Mouse (Mus musculus): Measurements from ENCODE around the gene Efs. TPM values are rescaled to one million over a fixed set of nuclear protein-coding genes. Genes with fewer than 3 reads are reported as not detected.
"Not testable (repeated sequence)": the region's sequence is repeated elsewhere in the genome, so short reads cannot be mapped to it uniquely, and the experiment has no call there.

Efs gene
- polyA plus RNA-seq, 1 experiment from 2014 or later, result 6.5 TPM

DNA sequence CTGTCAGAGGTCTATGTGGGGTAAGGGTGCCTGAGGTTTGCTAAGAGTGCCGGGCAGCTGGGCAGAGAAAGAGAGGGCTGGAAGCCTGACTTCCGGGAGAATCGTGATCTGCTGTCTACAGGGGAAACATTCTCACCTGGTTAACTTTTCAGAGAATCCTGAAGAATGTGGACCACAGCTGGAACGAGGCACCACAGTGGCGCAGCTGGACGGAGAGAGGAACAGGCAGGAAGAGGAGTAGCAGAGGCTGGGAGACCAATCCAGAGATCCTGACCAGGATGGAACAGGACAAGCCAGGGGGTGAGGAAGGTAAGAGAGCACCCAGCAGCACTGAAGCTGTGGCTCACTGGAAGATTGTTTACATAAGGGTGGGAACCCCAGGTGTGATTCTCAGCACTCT is 39.7 kb upstream of the Efs start:
- no peak overlapping the region for H3K4me3 ChIP-seq (ENCODE audit: low read depth, low read length)
- H3K4me1 ChIP-seq (replicated peaks; ENCODE audit: control insufficient read depth, insufficient read depth, low read length), result no peaks in the 10 kb centered on the region
- H3K27ac ChIP-seq (ENCODE audit: low read depth, low read length), result no peak overlapping the region
- no peaks in the 10 kb centered on the region for H3K36me3 ChIP-seq (ENCODE audit: control insufficient read depth, insufficient read depth)
- H3K9me3 ChIP-seq (ENCODE audit: control insufficient read depth), result no peaks in the 10 kb centered on the region
- no peak overlapping the region for H3K4me2 ChIP-seq (replicated peaks; ENCODE audit: low read depth)
- no peak for TF ChIP-seq CTCF (IDR thresholded peaks at IDR 0.05; ENCODE audit: low read depth)
- no peak for ATAC-seq
- no peak overlapping the region for H3K9ac ChIP-seq (ENCODE audit: low read depth, low read length)
- no peaks in the 10 kb centered on the region for H3K27me3 ChIP-seq (replicated peaks; ENCODE audit: control insufficient read depth, insufficient read depth, low read length)
- WGBS, result 65% methylated on average over 6 of the region's 6 CpGs

DNA sequence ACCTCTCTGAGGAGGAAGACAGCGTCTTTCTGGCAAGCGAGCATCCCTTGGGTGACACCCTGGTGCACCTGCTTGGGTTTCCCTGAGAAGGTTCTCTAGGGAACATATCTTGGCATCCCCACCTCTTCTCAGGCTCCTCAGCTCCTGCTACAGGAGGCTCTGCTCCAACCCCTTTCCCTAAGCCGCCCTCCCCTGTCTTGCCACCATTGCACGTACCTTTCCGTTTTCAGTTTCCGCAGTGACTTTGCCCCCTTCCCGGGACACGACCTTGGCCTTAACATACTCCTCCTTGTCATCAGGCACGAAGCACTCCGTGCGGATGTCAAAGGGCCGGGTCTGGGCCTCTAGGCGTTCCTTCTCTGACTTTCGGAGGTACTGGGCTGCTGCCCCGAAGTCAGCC is 39.1 kb upstream of the Efs start:
- 79% methylated on average over 15 of the region's 15 CpGs for WGBS
- no peak for TF ChIP-seq CTCF (IDR thresholded peaks at IDR 0.05; ENCODE audit: low read depth)
- no peak overlapping the region for H3K4me2 ChIP-seq (replicated peaks; ENCODE audit: low read depth)
- no peaks in the 10 kb centered on the region for H3K27me3 ChIP-seq (replicated peaks; ENCODE audit: control insufficient read depth, insufficient read depth, low read length)
- H3K9ac ChIP-seq (ENCODE audit: low read depth, low read length), result no peak overlapping the region
- H3K4me3 ChIP-seq (ENCODE audit: low read depth, low read length), result no peak overlapping the region
- no peak overlapping the region for H3K27ac ChIP-seq (ENCODE audit: low read depth, low read length)
- H3K9me3 ChIP-seq (ENCODE audit: control insufficient read depth), result no peaks in the 10 kb centered on the region
- no peaks in the 10 kb centered on the region for H3K4me1 ChIP-seq (replicated peaks; ENCODE audit: control insufficient read depth, insufficient read depth, low read length)
- no peak for ATAC-seq
- no peaks in the 10 kb centered on the region for H3K36me3 ChIP-seq (ENCODE audit: control insufficient read depth, insufficient read depth)

DNA sequence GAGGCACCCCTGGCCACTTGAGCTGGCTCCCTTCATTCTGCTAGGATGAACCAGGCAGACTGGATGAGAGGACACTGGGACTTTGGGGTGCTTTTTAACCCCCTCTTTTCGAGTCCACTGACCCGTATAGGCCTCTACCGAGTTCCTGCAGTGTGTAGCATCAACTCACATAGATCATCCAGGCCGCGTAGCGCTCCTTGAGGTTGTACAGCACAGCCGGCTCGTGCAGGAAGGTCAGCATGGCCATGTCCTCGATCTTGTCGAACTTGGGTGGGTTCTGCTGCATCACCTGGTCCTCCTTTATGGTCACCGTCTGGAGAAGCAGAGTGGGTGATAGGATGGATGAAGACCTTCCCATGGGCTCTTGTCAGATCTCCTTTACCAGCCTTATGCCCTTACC is 37.8 kb upstream of the Efs start:
- Histone ChIP-seq H3K9me3 (ENCODE audit: control insufficient read depth) (no peaks in the 10 kb centered on the region), H3K4me2 (replicated peaks; ENCODE audit: low read depth) (no peak overlapping the region), H3K9ac (ENCODE audit: low read depth, low read length) (no peak overlapping the region)

DNA sequence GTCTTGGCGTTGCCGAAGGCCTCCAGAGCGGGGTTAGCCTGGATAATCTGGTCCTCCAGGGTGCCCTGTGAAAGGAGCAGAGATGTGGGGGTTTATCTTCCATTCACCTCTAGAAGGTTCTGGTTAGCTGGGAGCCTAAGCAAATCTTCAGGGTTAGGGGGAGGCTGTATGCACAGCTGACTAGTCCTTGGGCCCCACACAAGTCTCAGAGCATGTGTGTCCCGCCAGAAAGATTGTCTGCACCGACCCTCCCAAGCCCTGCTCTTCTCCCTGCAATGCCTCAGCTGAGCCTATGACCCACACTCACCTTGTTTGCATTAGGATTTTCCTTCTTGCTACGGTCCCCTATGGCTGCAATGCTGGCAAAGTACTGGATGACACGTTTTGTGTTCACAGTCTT is 36.8 kb upstream of the Efs start:
- no peak overlapping the region for H3K9ac ChIP-seq (ENCODE audit: low read depth, low read length)
- H3K4me3 ChIP-seq (ENCODE audit: low read depth, low read length), result no peak overlapping the region
- no peak for ATAC-seq
- no peak overlapping the region for H3K4me2 ChIP-seq (replicated peaks; ENCODE audit: low read depth)
- H3K4me1 ChIP-seq (replicated peaks; ENCODE audit: control insufficient read depth, insufficient read depth, low read length), result no peaks in the 10 kb centered on the region
- H3K36me3 ChIP-seq (ENCODE audit: control insufficient read depth, insufficient read depth), result no peaks in the 10 kb centered on the region
- H3K27me3 ChIP-seq (replicated peaks; ENCODE audit: control insufficient read depth, insufficient read depth, low read length), result no peaks in the 10 kb centered on the region
- TF ChIP-seq CTCF (IDR thresholded peaks at IDR 0.05; ENCODE audit: low read depth), result no peak
- 59% methylated on average over 7 of the region's 7 CpGs for WGBS
- no peak overlapping the region for H3K27ac ChIP-seq (ENCODE audit: low read depth, low read length)
- H3K9me3 ChIP-seq (ENCODE audit: control insufficient read depth), result no peaks in the 10 kb centered on the region

More for the DNA sequence above, 37.8 kb upstream of the Efs start:
- no peak overlapping the region for H3K27ac ChIP-seq (ENCODE audit: low read depth, low read length)
- 90% methylated on average over 11 of the region's 11 CpGs for WGBS
- H3K36me3 ChIP-seq (ENCODE audit: control insufficient read depth, insufficient read depth), result no peaks in the 10 kb centered on the region
- ATAC-seq, result no peak
- H3K4me3 ChIP-seq (ENCODE audit: low read depth, low read length), result no peak overlapping the region
- no peak for TF ChIP-seq CTCF (IDR thresholded peaks at IDR 0.05; ENCODE audit: low read depth)
- H3K27me3 ChIP-seq (replicated peaks; ENCODE audit: control insufficient read depth, insufficient read depth, low read length), result no peaks in the 10 kb centered on the region
- no peaks in the 10 kb centered on the region for H3K4me1 ChIP-seq (replicated peaks; ENCODE audit: control insufficient read depth, insufficient read depth, low read length)

DNA sequence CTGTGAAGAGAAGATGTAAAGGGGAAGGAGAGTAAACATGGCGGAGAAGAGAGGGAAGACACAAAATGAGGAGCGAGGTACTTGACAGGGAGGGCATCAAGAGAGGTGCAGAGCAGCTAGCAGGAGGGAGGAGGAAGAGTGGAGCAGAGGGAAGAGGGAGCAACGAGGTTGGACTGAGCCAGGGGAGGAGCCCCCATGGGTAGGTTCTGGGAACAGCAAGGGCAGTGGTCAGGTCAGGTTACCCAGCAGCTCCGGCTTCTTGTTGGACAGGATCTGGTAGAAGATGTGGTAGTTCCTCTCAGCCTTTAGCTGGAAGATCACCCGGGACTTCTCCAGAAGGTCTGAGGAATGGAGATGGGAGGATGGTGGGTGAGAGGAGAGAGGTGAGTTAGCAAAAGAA is 35.6 kb upstream of the Efs start:
- Histone ChIP-seq H3K4me1 (replicated peaks; ENCODE audit: control insufficient read depth, insufficient read depth, low read length) (no peaks in the 10 kb centered on the region), H3K36me3 (ENCODE audit: control insufficient read depth, insufficient read depth) (no peaks in the 10 kb centered on the region), H3K27me3 (replicated peaks; ENCODE audit: control insufficient read depth, insufficient read depth, low read length) (no peaks in the 10 kb centered on the region), H3K4me2 (replicated peaks; ENCODE audit: low read depth) (no peak overlapping the region), H3K4me3 (ENCODE audit: low read depth, low read length) (no peak overlapping the region), H3K9ac (ENCODE audit: low read depth, low read length) (no peak overlapping the region), H3K27ac (ENCODE audit: low read depth, low read length) (no peak overlapping the region), H3K9me3 (ENCODE audit: control insufficient read depth) (no peaks in the 10 kb centered on the region)
- 74% methylated on average over 5 of the region's 5 CpGs for WGBS
- ATAC-seq, result no peak
- TF ChIP-seq CTCF (IDR thresholded peaks at IDR 0.05; ENCODE audit: low read depth), result no peak

- Histone ChIP-seq H3K27me3 (replicated peaks; ENCODE audit: control insufficient read depth, insufficient read depth, low read length) (no peaks in the 10 kb centered on the region), H3K9ac (ENCODE audit: low read depth, low read length) (no peak overlapping the region), H3K27ac (ENCODE audit: low read depth, low read length) (no peak overlapping the region), H3K4me3 (ENCODE audit: low read depth, low read length) (no peak overlapping the region), H3K4me2 (replicated peaks; ENCODE audit: low read depth) (no peak overlapping the region), H3K36me3 (ENCODE audit: control insufficient read depth, insufficient read depth) (no peaks in the 10 kb centered on the region), H3K4me1 (replicated peaks; ENCODE audit: control insufficient read depth, insufficient read depth, low read length) (no peaks in the 10 kb centered on the region), H3K9me3 (ENCODE audit: control insufficient read depth) (no peaks in the 10 kb centered on the region)
- TF ChIP-seq CTCF (IDR thresholded peaks at IDR 0.05; ENCODE audit: low read depth), result no peak
- no peak for ATAC-seq
- 66% methylated on average over 10 of the region's 10 CpGs for WGBS
These were observed 34.8 kb upstream of the Efs start for GRCm38 (mm10) chr14:54960769-54961168.

GRCm38 (mm10) chr14:54959853-54960613 is 34.1 kb upstream of the Efs start:
- not testable (repeated sequence) for H3K27me3 ChIP-seq (replicated peaks; ENCODE audit: control insufficient read depth, insufficient read depth, low read length); H3K9ac ChIP-seq (ENCODE audit: low read depth, low read length); ATAC-seq; H3K9me3 ChIP-seq (ENCODE audit: control insufficient read depth); H3K36me3 ChIP-seq (ENCODE audit: control insufficient read depth, insufficient read depth); H3K4me1 ChIP-seq (replicated peaks; ENCODE audit: control insufficient read depth, insufficient read depth, low read length); H3K4me3 ChIP-seq (ENCODE audit: low read depth, low read length); H3K4me2 ChIP-seq (replicated peaks; ENCODE audit: low read depth); H3K27ac ChIP-seq (ENCODE audit: low read depth, low read length)
- 94% methylated on average over 12 of the region's 12 CpGs for WGBS

All from intestine, postnatal 0 days (tissue).